Mouse (Mus musculus) limb, embryonic 15.5 days (tissue): ENCODE data around the gene 5430419D17Rik. TPM values are rescaled to one million over a fixed set of nuclear protein-coding genes. Genes with fewer than 3 reads are reported as not detected.

Source experiments
- ATAC-seq: fragments of 200-750 bp; cut with Nextera tagmentation; 2 replicates; pipeline ENCODE4 v1.8.0; 2017; ENCODE audit warnings: low read depth, moderate TSS enrichment; ENCODE audit not compliant: insufficient number of reproducible peaks, low FRiP score, low TSS enrichment
- H3K27ac ChIP-seq: fragments of 300-500 bp; sonication (generic); 2 replicates; pipeline ENCODE4 v1.5.1; 2015; ENCODE audit warnings: moderate library complexity, mild to moderate bottlenecking, inconsistent platforms
- H3K27me3 ChIP-seq: fragments of 300-500 bp; sonication (generic); 2 replicates; pipeline ENCODE4 v1.6.1; 2015; ENCODE audit warnings: inconsistent platforms
- H3K36me3 ChIP-seq: fragments of 300-500 bp; sonication (generic); 2 replicates; pipeline ENCODE4 v1.6.1; 2015; ENCODE audit warnings: inconsistent platforms
- H3K4me1 ChIP-seq: fragments of 300-500 bp; sonication (generic); 2 replicates; pipeline ENCODE4 v1.6.1; 2015; ENCODE audit warnings: inconsistent platforms
- H3K4me2 ChIP-seq: fragments of 300-500 bp; sonication (generic); 2 replicates; pipeline ENCODE4 v1.6.1; 2015; ENCODE audit warnings: mild to moderate bottlenecking, inconsistent platforms
- H3K4me3 ChIP-seq: fragments of 300-500 bp; sonication (generic); 2 replicates; pipeline ENCODE4 v1.5.1; 2015; ENCODE audit warnings: mild to moderate bottlenecking, inconsistent platforms
- H3K9ac ChIP-seq: fragments of 300-500 bp; sonication (generic); 2 replicates; pipeline ENCODE4 v1.6.1; 2015; ENCODE audit warnings: inconsistent platforms
- H3K9me3 ChIP-seq: fragments of 300-500 bp; sonication (generic); 2 replicates; pipeline ENCODE4 v1.6.1; 2016; ENCODE audit warnings: inconsistent platforms
- WGBS: fragments of 180-500 bp; shearing (Covaris S2); methylation state at CpG from one replicate; pipeline ENCODE4 v1.1.7; 2015; 5-methylcytosine and 5-hydroxymethylcytosine counted together
- polyA plus RNA-seq: library from polyadenylated mRNA; unstranded; fragments of >200 nt; fragmentation: Nextera tagmentation; extraction: Ambion mirVana; gene quantifications from 2 replicates; pipeline ENCODE4 v1.2.1, GENCODE M21; 2015

5430419D17Rik gene
- 0.01 and 0.02 TPM in 2 replicates for polyA plus RNA-seq

GRCm38 (mm10) chr7:131174121-131174520, at the start of gene 5430419D17Rik:
Gene 5430419D17Rik, plus strand, starts transcription at chr7:131174402.
- WGBS: 83% methylated on average over 9 of the region's 9 CpGs
- Histone ChIP-seq H3K36me3 (no peaks in the 10 kb centered on the region), H3K9me3 (no peaks in the 10 kb centered on the region), H3K9ac (no peak within 1 kb of the TSS), H3K27ac (no peak within 1 kb of the TSS), H3K27me3 (no peaks in the 10 kb centered on the region), H3K4me2 (no peak within 1 kb of the TSS), H3K4me3 (no peak within 1 kb of the TSS), H3K4me1 (no peaks in the 10 kb centered on the region)
- ATAC-seq: no peak

- Histone ChIP-seq H3K4me2 (no peak overlapping the region), H3K4me3 (no peak overlapping the region), H3K27me3 (no peaks in the 10 kb centered on the region), H3K9me3 (no peaks in the 10 kb centered on the region), H3K4me1 (no peaks in the 10 kb centered on the region), H3K36me3 (no peaks in the 10 kb centered on the region), H3K27ac (no peak overlapping the region), H3K9ac (no peak overlapping the region)
- no peak for ATAC-seq
- 56% methylated on average over 12 of the region's 12 CpGs for WGBS
Observed at GRCm38 (mm10) chr7:131130021-131130420, 44.2 kb upstream of the 5430419D17Rik start.

GRCm38 (mm10) chr7:131133181-131133580, 41.0 kb upstream of the 5430419D17Rik start:
- no peak overlapping the region for H3K27ac ChIP-seq
- H3K9me3 ChIP-seq: no peaks in the 10 kb centered on the region
- ATAC-seq: no peak
- no peak overlapping the region for H3K9ac ChIP-seq
- H3K4me3 ChIP-seq: no peak overlapping the region
- H3K4me1 ChIP-seq: no peaks in the 10 kb centered on the region
- no peak overlapping the region for H3K4me2 ChIP-seq
- no peaks in the 10 kb centered on the region for H3K27me3 ChIP-seq
- WGBS: 76% methylated on average over 3 of the region's 3 CpGs
- H3K36me3 ChIP-seq: no peaks in the 10 kb centered on the region

GRCm38 (mm10) chr7:131146214-131146613, 28.0 kb upstream of the 5430419D17Rik start, which contains the start of gene 4933402N03Rik:
Gene 4933402N03Rik, minus strand, starts transcription at chr7:131146314.
- Histone ChIP-seq H3K4me3 (no peak within 1 kb of the TSS), H3K27ac (no peak within 1 kb of the TSS), H3K27me3 (no peaks in the 10 kb centered on the region), H3K36me3 (no peaks in the 10 kb centered on the region), H3K4me1 (no peaks in the 10 kb centered on the region), H3K4me2 (no peak within 1 kb of the TSS), H3K9ac (no peak within 1 kb of the TSS), H3K9me3 (no peaks in the 10 kb centered on the region)
- 72% methylated on average over 2 of the region's 2 CpGs for WGBS
- ATAC-seq: no peak

GRCm38 (mm10) chr7:131150179-131150578, 24.0 kb upstream of the 5430419D17Rik start:
- Histone ChIP-seq H3K27me3 (no peaks in the 10 kb centered on the region), H3K9me3 (no peaks in the 10 kb centered on the region), H3K9ac (no peak overlapping the region), H3K36me3 (no peaks in the 10 kb centered on the region), H3K27ac (no peak overlapping the region), H3K4me3 (no peak overlapping the region), H3K4me1 (no peaks in the 10 kb centered on the region), H3K4me2 (no peak overlapping the region)
- ATAC-seq: no peak
- WGBS: 84% methylated on average over 3 of the region's 3 CpGs

- no peak overlapping the region for H3K4me3 ChIP-seq
- no peaks in the 10 kb centered on the region for H3K9me3 ChIP-seq
- ATAC-seq: no peak
- H3K4me2 ChIP-seq: no peak overlapping the region
- no peaks in the 10 kb centered on the region for H3K27me3 ChIP-seq
- 80% methylated on average over 5 of the region's 5 CpGs for WGBS
- no peak overlapping the region for H3K27ac ChIP-seq
- H3K36me3 ChIP-seq: no peaks in the 10 kb centered on the region
- H3K9ac ChIP-seq: no peak overlapping the region
- H3K4me1 ChIP-seq: no peaks in the 10 kb centered on the region
Observed at GRCm38 (mm10) chr7:131153044-131153443, 21.2 kb upstream of the 5430419D17Rik start.

- H3K9ac ChIP-seq: no peak overlapping the region
- no peak overlapping the region for H3K4me3 ChIP-seq
- H3K4me1 ChIP-seq: no peaks in the 10 kb centered on the region
- H3K9me3 ChIP-seq: no peaks in the 10 kb centered on the region
- 57% methylated on average over 7 of the region's 7 CpGs for WGBS
- H3K27me3 ChIP-seq: no peaks in the 10 kb centered on the region
- H3K27ac ChIP-seq: no peak overlapping the region
- no peak for ATAC-seq
- no peaks in the 10 kb centered on the region for H3K36me3 ChIP-seq
- H3K4me2 ChIP-seq: no peak overlapping the region
Observed at GRCm38 (mm10) chr7:131162251-131162650, 12.0 kb upstream of the 5430419D17Rik start.

GRCm38 (mm10) chr7:131167771-131168170, 6.4 kb upstream of the 5430419D17Rik start:
- no peaks in the 10 kb centered on the region for H3K27me3 ChIP-seq
- WGBS: 72% methylated on average over 3 of the region's 3 CpGs
- H3K36me3 ChIP-seq: no peaks in the 10 kb centered on the region
- H3K9ac ChIP-seq: no peak overlapping the region
- H3K9me3 ChIP-seq: no peaks in the 10 kb centered on the region
- H3K4me2 ChIP-seq: no peak overlapping the region
- H3K4me1 ChIP-seq: no peaks in the 10 kb centered on the region
- no peak overlapping the region for H3K27ac ChIP-seq
- no peak for ATAC-seq
- H3K4me3 ChIP-seq: no peak overlapping the region

- Histone ChIP-seq H3K4me2 (no peak overlapping the region), H3K4me1 (no peaks in the 10 kb centered on the region), H3K9ac (no peak overlapping the region), H3K9me3 (no peaks in the 10 kb centered on the region), H3K4me3 (no peak overlapping the region), H3K27me3 (no peaks in the 10 kb centered on the region), H3K36me3 (no peaks in the 10 kb centered on the region), H3K27ac (no peak overlapping the region)
- ATAC-seq: no peak
- 48% methylated on average over 2 of the region's 2 CpGs for WGBS
Observed at GRCm38 (mm10) chr7:131169099-131169498, 5.1 kb upstream of the 5430419D17Rik start.

GRCm38 (mm10) chr7:131182685-131183084, 8.5 kb downstream of the 5430419D17Rik start:
- H3K27me3 ChIP-seq: no peaks in the 10 kb centered on the region
- ATAC-seq: no peak
- no peak overlapping the region for H3K27ac ChIP-seq
- no peak overlapping the region for H3K4me2 ChIP-seq
- no peak overlapping the region for H3K4me3 ChIP-seq
- 45% methylated on average over 4 of the region's 4 CpGs for WGBS
- H3K9me3 ChIP-seq: no peaks in the 10 kb centered on the region
- no peaks in the 10 kb centered on the region for H3K4me1 ChIP-seq
- no peaks in the 10 kb centered on the region for H3K36me3 ChIP-seq
- no peak overlapping the region for H3K9ac ChIP-seq

GRCm38 (mm10) chr7:131184339-131184738, 10.1 kb downstream of the 5430419D17Rik start:
- H3K9ac ChIP-seq: no peak overlapping the region
- H3K4me2 ChIP-seq: no peak overlapping the region
- no peak overlapping the region for H3K4me3 ChIP-seq
- no peak for ATAC-seq
- H3K27me3 ChIP-seq: no peaks in the 10 kb centered on the region
- no peaks in the 10 kb centered on the region for H3K9me3 ChIP-seq
- no peaks in the 10 kb centered on the region for H3K4me1 ChIP-seq
- no peaks in the 10 kb centered on the region for H3K36me3 ChIP-seq
- H3K27ac ChIP-seq: no peak overlapping the region
- WGBS: 57% methylated on average over 8 of the region's 8 CpGs

- Histone ChIP-seq H3K27me3 (no peaks in the 10 kb centered on the region), H3K9ac (no peak overlapping the region), H3K36me3 (no peaks in the 10 kb centered on the region), H3K4me3 (no peak overlapping the region), H3K4me2 (no peak overlapping the region), H3K27ac (no peak overlapping the region), H3K4me1 (no peaks in the 10 kb centered on the region), H3K9me3 (no peaks in the 10 kb centered on the region)
- ATAC-seq: no peak
- 76% methylated on average over 8 of the region's 8 CpGs for WGBS
Observed at GRCm38 (mm10) chr7:131187047-131187446, 12.8 kb downstream of the 5430419D17Rik start.

- 91% methylated on average over 14 of the region's 14 CpGs for WGBS
- Histone ChIP-seq H3K9me3 (no peaks in the 10 kb centered on the region), H3K36me3 (no peaks in the 10 kb centered on the region), H3K9ac (no peak overlapping the region), H3K4me3 (no peak overlapping the region), H3K27me3 (no peaks in the 10 kb centered on the region), H3K4me1 (no peaks in the 10 kb centered on the region), H3K27ac (no peak overlapping the region), H3K4me2 (no peak overlapping the region)
- ATAC-seq: no peak
Observed at GRCm38 (mm10) chr7:131187996-131188395, 13.8 kb downstream of the 5430419D17Rik start.
